Mouse (Mus musculus): ENCODE results near the gene Wdcp. TPM values are rescaled to one million over a fixed set of nuclear protein-coding genes. Genes with fewer than 3 reads are reported as not detected.

The Wdcp gene
- total RNA-seq (2023): 17.1 TPM

DNA sequence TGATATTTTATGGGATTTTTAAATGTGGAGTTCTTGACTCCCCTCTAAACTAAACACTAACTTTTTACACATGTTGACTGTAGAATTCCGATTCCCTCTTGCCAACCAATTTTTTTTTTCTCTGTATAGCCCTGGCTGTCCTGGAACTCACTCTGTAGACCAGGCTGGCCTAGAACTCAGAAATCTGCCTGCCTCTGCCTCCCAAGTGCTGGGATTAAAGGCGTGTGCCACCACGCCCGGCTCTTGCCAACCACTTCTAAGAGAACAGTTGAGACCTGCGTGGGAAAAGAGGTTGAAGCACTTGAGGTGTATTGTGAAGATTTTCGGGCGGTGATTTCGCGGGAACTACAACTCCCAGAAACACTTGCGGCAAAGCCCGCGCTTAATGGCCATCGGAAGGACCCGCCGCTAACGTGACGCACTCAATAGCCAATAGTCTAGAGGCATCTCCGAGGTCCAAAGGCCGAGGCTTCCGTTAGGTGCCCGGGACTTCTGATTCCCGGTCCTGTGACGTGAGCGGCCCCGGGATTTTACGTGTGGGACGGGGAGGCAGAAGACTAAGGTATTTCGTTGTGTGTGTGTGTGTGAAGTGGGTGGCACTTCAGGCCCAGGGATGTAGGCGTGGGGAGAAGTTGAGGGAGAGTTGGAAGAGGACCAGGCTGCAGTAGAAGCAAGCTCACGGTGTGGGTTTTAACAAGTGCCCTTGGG lies at the start of gene Wdcp:
Gene Wdcp, plus strand, starts transcription at position 414 of the 708 bp plus-strand sequence.

GRCm38 (mm10) chr12:4817361-4818101 lies 25.6 kb upstream of the Wdcp start, which contains the start of gene Sf3b6:
TSS of gene Sf3b6 (plus strand) at chr12:4817544.

DNA sequence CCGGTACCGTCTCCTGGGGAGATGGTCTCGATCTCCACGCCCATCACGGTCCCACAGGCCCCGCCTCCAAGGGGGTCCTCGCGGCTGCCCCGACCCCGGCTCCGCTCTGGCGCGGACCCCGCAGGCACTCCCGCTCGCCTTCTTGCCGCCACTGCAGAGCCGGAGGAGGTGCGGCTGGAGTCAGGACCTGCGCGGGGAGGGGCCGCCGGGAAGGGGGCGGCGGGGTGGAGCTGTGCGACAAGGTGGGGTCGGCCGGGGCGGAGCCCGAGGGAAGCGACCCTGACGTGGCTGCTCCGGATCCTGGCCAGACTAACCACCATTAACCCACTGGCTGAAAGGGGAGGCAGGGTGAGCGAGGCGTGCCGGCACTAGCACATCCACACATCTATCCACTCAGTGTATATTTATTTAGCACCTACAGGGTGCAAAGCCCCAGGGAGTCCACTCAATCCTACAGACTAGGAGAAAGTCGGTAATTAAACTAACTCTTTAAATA lies 1.7 kb upstream of the Wdcp start, which contains the start of gene Fkbp1b:
Gene Fkbp1b, minus strand, starts transcription at position 200 of the 496 bp plus-strand sequence.

DNA sequence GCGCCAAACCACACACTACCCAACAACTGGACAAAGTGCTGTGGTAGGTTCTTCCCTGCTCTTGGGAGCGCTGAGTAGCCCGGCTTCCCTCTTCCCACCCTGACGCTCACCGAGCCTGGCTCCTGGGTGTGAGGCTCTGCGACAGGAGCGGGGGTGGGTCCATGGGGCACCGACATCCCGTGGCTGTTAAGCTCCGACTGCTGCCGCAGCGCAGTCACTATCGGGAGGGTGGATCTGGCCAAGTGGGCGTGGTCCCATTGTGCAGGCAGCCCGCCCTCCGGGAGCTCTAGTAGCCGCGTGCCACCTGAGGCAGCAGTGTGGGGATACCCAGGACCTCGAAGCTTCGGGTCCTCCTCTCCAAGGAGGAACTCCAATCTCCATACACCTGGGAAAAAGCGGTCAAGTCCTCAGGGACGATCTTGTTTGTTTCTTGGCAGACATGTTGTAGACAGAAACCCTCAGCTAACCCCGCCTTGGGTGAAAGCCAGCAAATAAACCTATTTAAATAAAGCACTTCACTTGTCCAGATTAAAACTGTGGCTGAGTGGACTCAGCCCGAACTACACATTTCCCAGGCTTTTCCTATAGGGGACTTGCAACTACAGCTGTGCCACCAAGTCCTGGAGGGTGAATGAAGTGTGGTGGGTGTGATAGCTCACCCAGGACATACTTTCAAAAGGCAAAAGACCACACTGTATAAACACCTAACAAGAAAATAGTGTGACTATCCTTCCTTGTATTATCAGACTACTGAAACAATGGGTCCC lies 31.2 kb downstream of the Wdcp start, which contains the start of gene Mfsd2b:
Gene Mfsd2b, minus strand, starts transcription at position 199 of the 767 bp plus-strand sequence.

DNA sequence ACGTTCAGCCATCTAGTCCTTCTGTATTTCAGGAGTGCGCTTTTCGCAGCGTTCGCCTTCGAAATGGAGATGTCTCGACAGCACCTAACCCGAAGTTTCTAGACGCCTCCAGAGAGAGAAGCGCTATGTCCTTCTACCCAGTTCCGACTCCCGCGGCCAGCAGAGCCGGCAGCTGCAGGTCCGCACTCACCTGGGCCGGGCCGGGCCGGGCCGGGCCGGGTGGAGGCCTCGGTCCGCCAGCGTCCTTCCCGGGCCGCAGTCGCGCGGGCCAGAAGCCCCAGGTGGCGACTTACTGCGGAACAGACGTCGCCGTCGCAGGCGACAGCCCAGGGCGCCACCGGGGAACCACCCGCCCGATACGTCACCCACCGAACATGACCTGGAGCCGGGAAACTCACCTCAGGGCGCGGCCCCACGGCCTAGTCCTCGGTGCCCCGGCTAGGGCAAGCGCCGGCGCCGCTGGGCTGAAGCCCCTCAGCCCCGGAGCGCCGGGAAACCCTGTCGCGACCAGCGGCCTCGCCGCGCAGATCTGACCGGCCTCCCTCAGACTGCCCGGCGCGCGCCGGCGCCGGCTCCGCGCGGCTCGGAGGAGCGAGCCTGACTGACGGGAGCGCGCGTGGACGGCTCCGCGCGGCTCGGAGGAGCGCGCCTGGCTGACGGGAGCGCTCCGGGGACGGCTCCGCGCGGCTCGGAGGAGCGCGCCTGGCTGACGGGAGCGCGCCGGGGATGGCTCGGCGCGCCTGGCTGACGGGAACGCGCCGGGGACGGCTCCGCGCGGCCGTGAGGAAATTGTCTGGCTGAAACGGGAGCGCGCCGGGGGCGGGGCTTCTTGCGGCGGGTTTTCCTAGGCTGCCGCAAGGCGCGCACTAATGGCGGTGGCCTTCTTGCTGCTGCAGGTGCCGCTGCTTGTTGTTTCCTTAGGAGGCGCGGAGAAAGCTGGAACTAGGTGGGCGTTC lies 64.1 kb downstream of the Wdcp start, which contains the start of gene Ubxn2a:
Gene Ubxn2a, minus strand, starts transcription at position 755 of the 956 bp plus-strand sequence.

Other genes with a start within 250 kb of the Wdcp start
- gene Fam228a, start 104.9 kb upstream of the Wdcp start, total RNA-seq (2023): 0.52 TPM
- 1.8 TPM for gene Pfn4, start 74.3 kb upstream of the Wdcp start, total RNA-seq (2023)
- 2.8 TPM for gene Fam228b, start 74.0 kb upstream of the Wdcp start, total RNA-seq (2023)
- 140 TPM for gene Sf3b6, start 25.8 kb upstream of the Wdcp start, total RNA-seq (2023)
- gene Fkbp1b, start 1.7 kb upstream of the Wdcp start, total RNA-seq (2023): not detected
- gene Mfsd2b, start 31.1 kb downstream of the Wdcp start, total RNA-seq (2023): 3.1 TPM
- 23.9 TPM for gene Ubxn2a, start 64.4 kb downstream of the Wdcp start, total RNA-seq (2023)
- 64.6 TPM for gene Atad2b, start 74.0 kb downstream of the Wdcp start, total RNA-seq (2023)

Measured in CD8-positive naive resting alpha-beta T cell, adult 57 days (primary cell).